Mouse (Mus musculus) liver, postnatal 0 days (tissue): ENCODE measurements around the gene Btbd9.

Experiments
- CTCF ChIP-seq: sonication (generic); IDR thresholded peaks from 2 replicates; pipeline ENCODE4 v1.5.1; 2016; ENCODE audit warnings: antibody characterized with exemption, low read depth
- EP300 ChIP-seq: IDR thresholded peaks from 2 replicates; pipeline ENCODE4 v1.6.1; 2016; ENCODE audit warnings: antibody characterized with exemption, low read depth, mild to moderate bottlenecking

DNA sequence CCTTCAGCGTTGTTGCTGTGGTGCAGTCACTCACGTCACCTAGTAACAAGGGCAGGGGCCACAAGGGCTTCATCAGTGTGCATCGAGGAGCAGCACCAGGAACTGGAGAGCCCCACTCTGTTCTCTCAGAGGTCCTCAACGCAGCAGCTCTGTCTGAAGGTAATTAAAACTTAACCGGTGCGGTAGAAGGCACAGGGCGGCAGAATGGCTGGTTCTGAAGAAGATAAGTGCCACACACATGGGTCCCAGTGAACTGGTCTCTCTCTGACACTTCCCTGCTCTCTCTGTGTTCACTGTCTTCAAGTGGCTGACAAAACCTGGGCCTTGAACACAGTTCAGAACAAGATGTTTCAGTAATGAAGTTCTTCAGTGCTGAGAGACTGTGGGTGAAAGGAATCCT, 239.5 kb downstream of the Btbd9 start:
- no peak for TF ChIP-seq CTCF
- TF ChIP-seq EP300: no peak
